Mouse (Mus musculus): ENCODE results near the gene Aqp1.

Aqp1 gene

DNA sequence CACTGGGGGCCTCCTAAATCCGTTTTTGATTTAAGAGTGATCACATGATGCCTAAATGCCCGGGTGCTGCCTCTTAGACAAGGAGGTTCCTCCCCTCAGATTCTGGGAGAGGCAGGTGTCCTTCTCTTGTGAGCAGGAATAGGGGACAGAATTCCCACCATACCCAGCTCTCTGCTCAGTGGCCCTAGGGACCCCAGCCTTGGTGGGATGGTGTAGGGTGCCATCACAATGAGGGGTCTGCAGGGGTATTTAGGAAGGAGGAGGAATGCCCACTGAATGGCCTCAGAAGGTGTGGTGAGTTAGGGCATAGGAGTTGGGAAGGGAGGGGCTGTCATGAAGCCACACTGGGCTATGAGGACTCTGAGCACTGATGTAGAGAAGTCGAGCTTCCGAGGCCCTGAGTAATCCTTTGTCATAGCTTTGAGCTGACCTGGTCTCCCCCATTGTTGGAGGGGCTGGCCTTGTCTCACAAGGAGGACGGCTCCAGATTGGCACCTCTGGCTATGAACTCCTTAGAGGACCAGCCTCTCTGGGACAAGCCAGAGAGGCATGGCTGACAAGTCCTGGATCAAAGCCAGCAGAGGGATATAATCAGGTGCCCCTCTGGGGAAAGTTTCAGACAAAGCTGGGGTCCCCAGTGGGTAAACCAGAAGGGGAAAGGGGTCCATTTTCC, 4.0 kb upstream of the Aqp1 start:
- DNase-seq (ENCODE audit: low spot score in 2 of 2): no peak

DNA sequence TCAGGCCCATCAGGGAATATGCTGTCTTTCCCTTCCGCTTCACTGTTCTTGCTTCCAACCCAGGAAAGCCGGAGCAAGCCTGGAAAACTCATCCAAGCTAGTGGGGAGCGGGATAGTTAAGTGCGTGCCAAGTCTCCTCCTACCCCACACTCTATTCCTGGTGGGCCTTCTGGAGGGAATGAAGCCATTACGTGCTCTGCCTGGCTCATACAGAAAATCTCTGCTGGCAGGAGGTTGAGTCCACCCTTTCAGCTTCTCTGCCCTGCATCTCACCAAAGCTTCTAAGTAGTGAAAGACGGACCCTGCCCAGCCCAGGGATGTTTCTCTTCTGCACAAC, 3.5 kb upstream of the Aqp1 start:
- no peak for DNase-seq (ENCODE audit: low spot score in 2 of 2)

DNA sequence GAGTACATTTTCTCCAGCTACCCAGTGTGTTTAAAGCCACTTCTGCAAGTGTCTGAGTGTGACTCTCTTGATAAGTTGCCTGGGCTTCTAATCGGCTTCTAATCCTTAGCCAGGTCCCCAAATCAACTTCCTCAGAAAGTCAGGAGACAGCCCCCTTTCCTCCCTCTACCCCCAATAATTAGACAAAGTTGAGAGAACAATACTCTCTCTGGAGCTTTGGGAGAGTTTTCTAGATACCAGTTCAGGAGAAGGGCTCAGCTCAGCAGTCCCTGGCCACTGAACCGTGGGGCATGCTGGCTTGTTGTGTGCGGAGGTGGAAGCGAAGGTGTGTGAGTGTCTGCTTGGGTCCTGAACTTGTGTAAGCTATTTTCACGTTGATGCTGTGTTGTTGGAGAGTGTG, 1.0 kb downstream of the Aqp1 start:
- no peak for DNase-seq (ENCODE audit: low spot score in 2 of 2)

DNA sequence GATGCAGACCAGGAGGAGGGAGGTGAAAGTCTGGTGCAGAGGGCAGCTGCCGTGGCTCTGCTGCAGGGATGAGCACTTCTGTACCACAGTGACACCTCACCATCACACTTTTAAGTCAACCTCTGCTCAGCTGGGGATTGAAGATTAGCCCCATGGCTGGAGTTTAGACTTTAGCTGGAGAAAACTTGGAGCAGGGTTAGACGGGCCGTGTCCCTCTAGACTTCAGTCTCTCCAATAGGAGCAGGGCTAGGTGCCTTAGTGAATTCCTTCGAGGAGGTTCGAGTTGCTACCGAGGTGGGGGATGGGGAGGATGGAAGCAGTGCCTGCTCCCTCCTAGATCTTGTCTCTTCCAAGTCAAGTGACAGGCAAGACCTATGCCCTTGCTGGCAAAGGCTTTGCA, 1.8 kb downstream of the Aqp1 start:
- no peak for DNase-seq (ENCODE audit: low spot score in 2 of 2)

DNA sequence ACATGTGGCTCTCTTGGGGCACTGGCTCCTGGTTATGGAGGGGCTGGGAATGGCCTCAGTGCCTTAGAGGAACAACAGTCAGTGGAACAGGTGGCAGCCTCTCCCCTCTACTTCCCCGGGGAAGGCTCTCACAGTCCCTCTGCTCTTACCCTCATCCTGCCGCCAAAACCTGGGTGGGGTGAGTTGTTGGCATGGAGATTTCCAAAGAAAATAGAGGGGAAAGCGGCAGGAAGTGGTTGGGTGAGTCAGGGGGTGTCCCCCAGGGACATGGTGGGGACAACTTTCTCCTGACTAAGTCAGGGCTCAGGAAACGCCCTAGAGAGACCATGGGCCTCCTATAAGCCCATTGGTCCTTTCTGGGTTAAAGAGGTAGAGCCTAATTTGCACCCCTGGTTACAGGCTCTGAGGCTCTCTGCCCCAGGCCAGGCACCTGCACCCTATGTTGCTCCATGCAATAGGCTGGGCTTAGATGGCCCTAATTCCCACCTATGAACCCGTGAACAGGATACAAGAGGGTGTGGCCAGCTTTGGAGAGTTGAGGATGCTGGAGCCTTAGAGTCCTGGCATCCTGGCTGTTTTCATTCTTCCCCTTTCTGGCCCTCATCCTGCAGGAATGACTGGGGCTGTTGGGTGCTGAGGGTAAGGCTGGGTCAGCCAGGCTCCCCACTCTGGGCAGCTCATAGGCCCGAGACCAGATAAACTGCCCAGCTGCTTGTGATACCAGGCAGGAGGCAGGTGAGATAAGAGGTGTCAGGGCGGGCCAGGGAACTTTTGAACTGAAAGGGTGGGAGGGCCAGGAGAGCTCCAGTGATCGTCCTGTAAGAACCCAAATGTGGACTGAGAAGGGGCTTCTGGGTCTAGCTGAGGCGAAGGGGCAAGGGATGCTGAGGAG, 2.9 kb downstream of the Aqp1 start:
- DNase-seq (ENCODE audit: low spot score in 2 of 2): peak; percentile 60 to 71

DNA sequence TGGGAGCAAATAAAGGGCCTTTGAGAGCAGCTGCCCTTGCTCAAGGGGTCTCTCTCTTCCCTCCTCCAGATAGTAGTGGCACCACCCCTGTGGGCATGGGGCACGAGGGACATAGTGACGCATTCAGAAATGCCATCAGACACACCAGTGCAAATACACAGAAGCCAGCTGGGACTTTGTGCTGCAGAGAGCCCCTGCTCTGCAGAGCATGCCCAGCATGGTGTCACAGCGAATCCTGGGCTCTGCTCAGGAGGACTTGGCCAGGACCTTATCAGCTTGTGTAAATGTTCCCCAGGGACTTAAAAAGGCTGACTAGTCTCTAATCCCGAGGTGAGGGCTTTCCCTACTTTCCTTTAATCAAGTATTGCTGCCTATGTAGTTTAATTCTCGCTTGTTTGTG, 5.5 kb downstream of the Aqp1 start:
- no peak for DNase-seq (ENCODE audit: low spot score in 2 of 2)

DNA sequence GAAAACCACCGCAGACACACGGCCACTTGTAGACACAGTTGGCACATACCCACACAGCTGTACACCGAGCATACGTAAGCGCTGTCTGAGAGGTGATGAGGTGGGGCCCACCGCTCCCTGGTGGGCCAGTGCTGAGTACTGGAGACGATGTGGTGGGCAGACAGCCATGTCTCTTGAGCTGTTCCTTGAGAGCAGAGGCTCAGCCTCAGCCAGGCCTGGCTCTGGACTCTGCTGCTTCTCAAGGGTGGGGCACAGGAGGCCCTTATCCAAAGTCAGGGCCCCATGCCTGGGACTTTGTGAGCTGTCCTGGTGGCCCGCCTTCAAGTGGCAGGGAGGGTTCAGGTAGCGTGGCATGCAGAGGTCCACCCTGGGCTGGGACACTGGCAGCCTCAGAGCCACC, 6.1 kb downstream of the Aqp1 start:
- DNase-seq (ENCODE audit: low spot score in 2 of 2): no peak

DNA sequence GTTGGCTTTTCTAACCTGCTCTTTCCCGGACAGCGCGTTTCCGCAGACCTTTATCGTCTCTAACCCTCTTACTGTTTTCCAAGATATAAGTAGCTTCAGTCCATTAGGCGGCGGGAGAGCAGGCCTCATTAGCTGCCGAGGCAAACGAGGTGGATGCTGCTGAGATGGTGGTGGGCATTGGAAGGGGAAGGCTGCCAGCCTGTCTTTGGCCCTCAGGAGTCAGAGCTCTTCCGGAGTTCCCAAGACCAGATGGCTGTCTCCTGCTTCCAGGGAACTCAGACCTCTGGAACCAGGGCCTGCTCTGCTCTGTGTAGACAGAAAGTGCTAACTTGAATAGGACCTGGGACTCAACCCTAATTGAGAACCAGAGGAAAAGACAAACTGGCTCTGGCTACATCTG, 7.2 kb downstream of the Aqp1 start:
- DNase-seq (ENCODE audit: low spot score in 2 of 2): no peak

DNA sequence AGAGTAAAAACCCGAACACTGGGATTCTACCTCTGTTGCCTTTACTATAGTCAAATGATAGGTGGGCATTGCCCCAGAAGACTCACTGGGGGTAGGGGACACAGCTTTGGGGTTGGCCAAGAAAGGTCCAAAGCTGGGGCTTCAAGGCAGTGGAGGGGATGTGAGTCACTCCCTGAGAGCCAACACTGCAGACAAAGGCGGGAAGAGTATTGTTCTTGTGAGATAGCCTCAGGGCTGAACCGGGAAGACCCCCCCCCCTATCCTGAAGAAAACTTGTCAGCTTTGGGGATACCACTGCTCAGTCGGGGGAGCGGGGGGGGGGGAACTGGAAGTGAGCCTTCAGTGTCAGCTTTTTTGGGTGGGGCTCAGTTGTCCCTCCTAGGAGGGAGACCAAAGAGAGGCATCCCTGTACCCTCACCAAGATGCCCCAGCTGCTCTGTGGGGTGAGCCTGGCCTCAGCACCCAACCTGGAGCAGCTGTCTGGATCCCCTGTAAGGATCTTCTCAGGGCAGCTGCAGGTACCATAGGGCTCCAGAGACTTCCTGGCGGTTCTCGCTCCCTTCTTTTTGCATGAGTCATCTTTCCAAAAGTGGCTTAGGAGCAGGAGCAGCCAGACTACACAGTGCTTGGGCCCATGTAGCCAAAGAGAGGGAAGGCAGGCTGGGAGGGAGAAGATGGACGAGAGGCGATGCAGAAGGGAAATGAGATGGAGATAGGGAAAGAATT, 8.2 kb downstream of the Aqp1 start:
- no peak for DNase-seq (ENCODE audit: low spot score in 2 of 2)

DNA sequence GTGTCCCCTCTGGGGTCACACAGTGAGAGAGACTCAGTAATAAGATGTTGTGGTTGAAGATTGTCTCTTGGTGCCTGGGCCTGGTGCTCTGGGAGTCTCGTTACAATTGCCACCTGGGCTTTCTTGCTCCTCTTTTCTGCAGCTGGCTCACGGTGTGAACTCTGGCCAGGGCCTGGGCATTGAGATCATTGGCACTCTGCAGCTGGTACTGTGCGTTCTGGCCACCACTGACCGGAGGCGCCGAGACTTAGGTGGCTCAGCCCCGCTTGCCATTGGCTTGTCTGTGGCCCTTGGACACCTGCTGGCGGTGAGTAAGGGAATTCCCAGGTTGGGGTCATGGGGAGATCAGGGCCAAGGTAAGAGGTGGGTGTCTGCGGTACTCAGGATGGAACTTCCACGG, 9.0 kb downstream of the Aqp1 start:
- DNase-seq (ENCODE audit: low spot score in 2 of 2): no peak

DNA sequence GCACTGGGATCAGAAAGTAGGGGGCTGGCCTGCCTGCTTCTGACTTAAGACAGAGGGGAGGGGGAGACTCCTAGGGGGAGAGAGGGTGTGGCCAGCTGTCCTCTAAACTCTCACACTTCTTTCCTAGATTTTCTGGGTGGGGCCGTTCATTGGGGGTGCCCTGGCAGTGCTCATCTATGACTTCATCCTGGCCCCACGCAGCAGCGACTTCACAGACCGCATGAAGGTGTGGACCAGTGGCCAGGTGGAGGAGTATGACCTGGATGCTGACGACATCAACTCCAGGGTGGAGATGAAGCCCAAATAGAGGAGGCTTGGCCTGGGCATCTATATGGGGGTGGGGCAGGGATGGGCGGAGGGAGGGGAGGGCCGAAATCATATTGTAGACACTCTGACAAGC, 10.3 kb downstream of the Aqp1 start:
- DNase-seq (ENCODE audit: low spot score in 2 of 2): no peak

DNA sequence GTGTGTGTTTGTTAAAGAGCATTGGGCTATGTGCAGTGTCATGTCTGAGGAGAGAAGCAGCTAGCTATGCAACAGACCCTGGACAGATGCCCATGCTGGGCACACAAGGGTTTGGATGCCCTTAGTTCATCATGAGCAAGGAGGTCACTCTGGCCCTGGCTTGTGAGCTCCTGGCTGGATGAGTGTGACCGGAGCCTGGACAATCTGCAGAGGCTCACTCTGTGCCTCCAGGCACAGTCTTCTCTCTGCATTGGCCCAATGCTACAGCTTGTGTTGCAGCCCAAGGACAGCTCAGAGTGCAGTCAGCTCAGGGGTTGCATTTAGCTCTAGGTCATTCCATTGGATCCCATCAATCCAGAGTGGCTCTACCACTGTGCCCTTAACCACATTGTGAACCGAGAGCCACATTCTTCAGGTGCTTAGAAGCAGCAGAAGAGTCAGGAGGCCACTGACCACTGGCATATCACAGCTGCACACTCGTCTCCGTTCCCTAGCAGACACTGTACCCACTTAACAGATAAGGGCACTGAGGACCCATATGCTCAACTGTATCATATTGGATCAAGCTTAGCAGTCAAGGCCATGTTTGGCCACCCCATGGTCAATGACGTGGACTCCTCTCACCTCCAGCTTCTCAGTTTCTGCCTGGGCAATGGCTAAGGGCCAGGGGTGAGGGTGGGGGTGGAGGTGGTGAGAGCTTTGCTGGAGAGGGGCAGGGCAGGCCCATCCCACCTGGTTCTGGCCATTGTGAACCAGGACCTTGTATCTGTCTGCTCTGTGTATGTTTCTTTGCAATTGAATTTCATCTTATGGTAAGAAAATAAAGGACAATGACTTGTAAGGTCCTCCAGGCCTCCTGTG, 11.7 kb downstream of the Aqp1 start:
- no peak for DNase-seq (ENCODE audit: low spot score in 2 of 2)

DNA sequence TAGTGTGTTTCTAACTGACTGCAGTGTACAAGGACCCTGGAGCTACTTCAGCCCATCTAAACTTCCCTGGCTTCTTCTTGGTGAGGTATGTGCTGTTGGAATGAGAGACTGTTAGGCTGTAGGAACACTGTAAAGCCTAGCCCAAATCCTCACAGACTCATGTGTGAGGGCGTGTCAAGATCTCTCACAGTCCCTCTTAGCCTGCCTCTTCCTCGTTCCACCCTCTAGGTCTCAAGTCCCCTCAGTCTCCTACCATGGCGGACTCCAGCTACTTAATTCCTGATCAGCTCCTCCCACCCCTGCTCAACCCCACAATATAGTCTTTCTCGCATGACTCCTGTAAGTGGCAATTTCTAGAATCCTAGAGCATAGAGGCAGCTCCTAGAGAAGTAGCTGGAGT, 13.0 kb downstream of the Aqp1 start:
- DNase-seq (ENCODE audit: low spot score in 2 of 2): no peak

DNA sequence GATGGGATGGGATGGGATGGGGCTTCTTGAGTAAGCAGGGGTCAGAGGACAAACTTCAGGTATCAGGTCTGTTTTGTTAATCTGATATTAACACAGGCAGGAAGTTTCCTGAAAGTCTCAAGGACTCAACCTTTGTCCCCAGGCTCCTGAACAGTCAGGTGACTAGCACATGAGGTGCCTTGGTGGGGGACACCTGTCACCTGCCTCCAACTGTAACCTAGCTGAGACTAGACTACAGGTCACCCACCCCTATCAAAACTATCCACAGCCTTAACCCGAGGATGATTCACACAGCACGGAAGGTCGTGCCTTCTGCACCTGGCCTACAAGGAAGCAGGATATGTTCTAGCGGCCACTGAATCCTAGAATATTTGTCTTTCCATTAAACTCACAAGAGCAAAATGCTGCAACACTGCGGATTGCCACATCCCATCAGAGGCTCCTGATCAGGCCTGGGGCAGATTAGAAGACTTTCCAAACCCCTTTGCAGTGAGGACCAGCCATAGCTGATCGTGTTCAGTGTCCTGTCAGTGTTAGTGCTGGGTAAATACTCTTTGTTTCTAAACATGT, 14.2 kb downstream of the Aqp1 start:
- no peak for DNase-seq (ENCODE audit: low spot score in 2 of 2)

DNA sequence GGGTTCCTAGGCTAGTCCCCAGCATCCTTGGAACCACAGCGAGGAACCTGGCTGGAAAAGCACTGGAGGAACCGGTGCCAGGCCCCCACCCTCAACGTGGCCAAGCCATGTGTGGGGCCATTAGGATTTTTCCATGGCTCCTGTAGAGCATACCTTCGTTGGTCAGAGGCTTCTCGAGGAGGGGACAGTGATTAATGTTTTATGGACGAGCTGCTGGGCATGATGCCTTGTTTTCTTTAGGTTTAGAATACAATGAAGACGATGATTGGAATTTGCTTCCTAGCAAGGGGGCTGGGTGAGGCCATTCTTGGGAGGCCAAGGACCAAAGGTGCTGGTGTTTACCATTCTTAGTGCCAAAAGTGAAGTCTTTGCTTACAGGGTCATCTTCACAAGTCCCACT, 15.5 kb downstream of the Aqp1 start:
- DNase-seq (ENCODE audit: low spot score in 2 of 2): no peak

DNA sequence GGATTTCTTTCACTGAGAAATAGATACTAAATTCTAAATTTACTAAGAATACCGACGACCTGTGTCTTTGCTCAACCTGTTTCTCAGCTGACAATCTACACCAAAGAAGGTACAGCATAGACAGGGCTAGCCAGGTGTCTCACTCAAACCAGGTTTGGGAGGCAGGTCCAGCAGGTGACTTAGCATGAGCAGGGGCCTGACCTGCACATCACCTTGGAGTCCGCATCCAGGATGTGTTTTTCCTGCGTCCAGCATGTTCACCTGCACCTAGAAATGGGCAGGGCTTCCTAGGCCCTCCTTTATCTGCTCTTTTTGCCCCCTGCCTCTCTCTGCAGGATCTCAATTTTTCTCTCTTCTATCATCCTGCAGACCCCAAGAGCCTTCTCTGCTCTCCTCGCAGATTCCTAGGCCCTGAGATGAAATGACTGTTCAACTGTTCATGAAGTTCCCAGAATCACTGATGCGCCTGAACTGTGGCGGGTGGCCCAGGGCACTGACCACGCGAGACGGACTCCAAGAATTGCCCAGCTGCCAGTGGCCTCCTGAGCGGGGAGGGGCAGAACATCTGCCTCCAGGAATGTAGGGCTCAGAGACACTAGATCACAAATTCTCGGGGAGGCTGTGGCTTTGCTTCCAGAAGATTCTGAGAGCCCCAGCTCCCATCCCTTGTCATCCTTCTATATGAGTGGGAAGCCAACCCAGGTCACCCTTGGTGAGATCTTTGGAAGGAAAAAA, 17.6 kb downstream of the Aqp1 start:
- DNase-seq (ENCODE audit: low spot score in 2 of 2): no peak

DNA sequence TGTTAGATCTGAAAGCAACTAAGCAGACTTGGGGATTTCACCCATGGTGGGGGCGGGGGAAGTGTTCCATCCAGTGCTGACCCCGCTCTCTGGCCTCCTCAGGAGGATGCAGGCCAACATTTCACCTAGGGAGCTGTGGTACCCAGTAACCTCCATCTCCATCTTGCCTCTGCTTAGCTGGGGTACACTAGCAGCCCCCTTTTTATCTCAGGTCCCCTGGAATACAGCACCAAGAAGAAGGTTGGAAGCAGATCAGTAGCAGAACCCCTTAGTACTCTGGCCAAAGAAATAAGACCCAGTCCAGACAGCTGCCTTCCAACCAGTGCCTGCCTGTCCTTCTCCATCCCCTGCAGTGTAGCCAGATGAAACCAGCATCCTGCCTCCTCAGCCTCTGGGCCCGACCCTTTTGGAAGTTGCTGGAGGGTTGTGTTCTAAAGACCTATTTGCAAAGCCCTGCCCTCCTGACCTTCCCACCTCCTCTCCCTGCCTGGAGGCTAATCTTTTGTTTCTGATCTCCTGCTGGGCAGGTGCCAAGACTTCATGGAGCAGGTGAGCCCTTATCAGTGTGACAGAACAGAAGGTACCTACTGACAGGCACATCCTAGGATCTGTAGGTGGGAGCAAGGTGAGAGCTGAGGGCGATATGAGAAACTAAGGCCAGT, 18.4 kb downstream of the Aqp1 start:
- DNase-seq (ENCODE audit: low spot score in 2 of 2): no peak

DNA sequence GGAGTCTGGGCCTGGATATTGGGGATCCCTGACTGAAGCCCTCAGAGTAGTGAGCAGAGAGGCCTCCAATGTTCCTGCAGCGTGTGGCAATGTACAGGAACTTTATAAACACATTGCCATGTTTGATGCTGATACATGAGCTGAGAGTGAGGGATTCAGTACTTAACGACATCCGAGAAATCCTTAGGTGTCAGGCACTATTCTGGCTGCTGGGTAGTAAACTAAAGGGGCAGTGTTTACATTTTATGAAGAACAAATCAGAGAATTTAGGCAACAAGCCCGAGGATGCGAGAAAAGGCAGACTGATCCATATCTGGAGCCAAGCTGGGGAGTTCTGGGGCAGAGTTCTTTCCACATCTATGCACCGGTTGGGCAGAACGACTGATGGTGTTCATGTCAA, 19.3 kb downstream of the Aqp1 start:
- no peak for DNase-seq (ENCODE audit: low spot score in 2 of 2)

DNA sequence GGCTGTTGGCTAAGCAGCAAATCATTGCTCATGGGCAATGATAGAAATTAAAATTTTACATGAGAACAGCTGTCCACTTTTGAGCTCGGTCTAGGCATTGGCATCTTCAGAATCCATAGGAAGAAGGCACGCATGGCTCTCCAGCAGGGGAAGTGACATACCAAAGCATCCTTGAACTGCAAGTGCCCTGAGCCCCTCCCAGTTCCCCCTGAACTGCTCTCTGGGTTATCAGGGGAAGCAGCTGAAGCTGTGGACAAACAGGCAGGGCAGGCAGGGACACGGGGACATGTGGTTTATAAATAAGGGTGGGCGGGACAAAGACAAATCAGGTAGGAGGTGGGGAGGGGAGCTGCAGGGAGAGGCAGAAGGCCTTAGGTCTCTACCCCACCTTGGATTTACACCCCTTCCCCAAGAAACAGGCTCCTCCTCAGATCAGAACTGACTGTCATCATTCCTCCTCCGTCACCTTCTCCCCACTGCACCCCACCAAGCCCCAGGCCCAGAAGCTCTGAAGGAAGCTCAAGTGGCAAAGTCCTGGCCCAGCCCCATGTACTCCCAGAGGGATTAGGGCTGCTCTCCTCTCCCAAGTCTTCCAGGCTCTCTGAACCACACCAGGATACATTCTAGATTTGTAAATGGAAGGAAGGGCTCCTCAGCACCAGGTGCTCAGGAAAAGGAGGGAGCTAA, 19.9 kb downstream of the Aqp1 start:
- peak; percentile 39 to 59 for DNase-seq (ENCODE audit: low spot score in 2 of 2)
